15 mouse cellular contexts compared by ENCODE assay signal in genomic region chr12:15643669-15644068, GRCm38 (mm10).
DNase-seq lines count a peak whose midpoint lies in the region; ATAC-seq and TF ChIP-seq lines count a peak whose summit lies in the region.
"Had no signal": no experiment of that assay in that cellular context is flagged by ENCODE, and none has a peak within 500 bp of the region (broad histone marks: within the 10 kb centered on the region; RNA-seq: fewer than 3 reads in every experiment).

No protein-coding gene starts in this region.

- H3K4me2 ChIP-seq in forebrain, embryonic 13.5 days = no peak overlapping the region
- no peak overlapping the region for H3K4me2 ChIP-seq in forebrain, postnatal 0 days (ENCODE audit: low read depth)
- no peak overlapping the region for H3K4me2 ChIP-seq in liver, embryonic 15.5 days
- H3K4me2 ChIP-seq in liver, postnatal 0 days (ENCODE audit: low read depth, low read length) = no peak overlapping the region
- no peak overlapping the region for H3K4me2 ChIP-seq in midbrain, embryonic 16.5 days (ENCODE audit: low read length)
- H3K4me2 ChIP-seq: heart, embryonic 13.5 days; midbrain, embryonic 13.5 days had no signal

- no peak overlapping the region for H3K9ac ChIP-seq in forebrain, embryonic 13.5 days
- H3K9ac ChIP-seq in forebrain, postnatal 0 days = no peak overlapping the region
- H3K9ac ChIP-seq in liver, embryonic 15.5 days = no peak overlapping the region
- no peak overlapping the region for H3K9ac ChIP-seq in liver, postnatal 0 days (replicated peaks)
- no peak overlapping the region for H3K9ac ChIP-seq in midbrain, embryonic 16.5 days (ENCODE audit: low read depth, low read length)
- H3K9ac ChIP-seq: heart, embryonic 13.5 days; midbrain, embryonic 13.5 days had no signal

- no peak for TF ChIP-seq CTCF in forebrain, postnatal 0 days (IDR thresholded peaks at IDR 0.05; ENCODE audit: low read depth)
- TF ChIP-seq CTCF in liver, postnatal 0 days (IDR thresholded peaks at IDR 0.05; ENCODE audit: low read depth) = no peak

- no peak for TF ChIP-seq EP300 in liver, postnatal 0 days (IDR thresholded peaks at IDR 0.05; ENCODE audit: low read depth)

- no peak overlapping the region for H3K27ac ChIP-seq in forebrain, embryonic 13.5 days
- H3K27ac ChIP-seq in forebrain, postnatal 0 days (ENCODE audit: low read depth, low read length) = no peak overlapping the region
- no peak overlapping the region for H3K27ac ChIP-seq in liver, embryonic 15.5 days (replicated peaks)
- H3K27ac ChIP-seq in liver, postnatal 0 days (ENCODE audit: low read depth) = peak overlapping the region; percentile 30
- H3K27ac ChIP-seq in midbrain, embryonic 16.5 days (ENCODE audit: low read length) = no peak overlapping the region
- H3K27ac ChIP-seq: heart, embryonic 13.5 days; midbrain, embryonic 13.5 days had no signal

- H3K4me1 ChIP-seq in forebrain, embryonic 13.5 days = peaks cover 23% of the 10 kb centered on the region
- H3K4me1 ChIP-seq in forebrain, postnatal 0 days (ENCODE audit: insufficient read depth) = no peaks in the 10 kb centered on the region
- H3K4me1 ChIP-seq in liver, embryonic 15.5 days (replicated peaks) = no peaks in the 10 kb centered on the region
- H3K4me1 ChIP-seq in liver, postnatal 0 days (ENCODE audit: insufficient read depth) = no peaks in the 10 kb centered on the region; the same call in 1 of the 2 replicates
- H3K4me1 ChIP-seq in midbrain, embryonic 16.5 days (ENCODE audit: control insufficient read depth, insufficient read depth, low read length) = no peaks in the 10 kb centered on the region

- no peak for DNase-seq in forebrain, postnatal 0 days
- DNase-seq in liver = no peak
- DNase-seq in adrenal gland, postnatal 10 days = peak; percentile 72
- peak; percentile 65 for DNase-seq in liver, postnatal 0 days
- no peak for DNase-seq in layer of hippocampus, postnatal 25 days (ENCODE audit: extremely low spot score in 1 of 2, low spot score in 1 of 2)
- DNase-seq: cerebellum, adult 2 months; kidney, adult 8-10 months; kidney, postnatal 4 days; lung, adult 2 months had no signal

- peak; percentile 57; the same call in 1 of the 2 replicates for ATAC-seq in forebrain, embryonic 13.5 days
- no peak for ATAC-seq in forebrain, postnatal 0 days
- peak; percentile 61; the same call in 1 of the 2 replicates for ATAC-seq in liver, embryonic 15.5 days (ENCODE audit: insufficient read depth)
- peak; percentile 94 for ATAC-seq in liver, postnatal 0 days
- no peak for ATAC-seq in midbrain, embryonic 16.5 days
- ATAC-seq: midbrain, embryonic 13.5 days had no signal

- H3K36me3 ChIP-seq in forebrain, embryonic 13.5 days (ENCODE audit: poor library complexity, severe bottlenecking) = no peaks in the 10 kb centered on the region
- no peaks in the 10 kb centered on the region for H3K36me3 ChIP-seq in forebrain, postnatal 0 days (ENCODE audit: insufficient read depth)
- H3K36me3 ChIP-seq in liver, embryonic 15.5 days (replicated peaks) = no peaks in the 10 kb centered on the region
- H3K36me3 ChIP-seq in liver, postnatal 0 days (replicated peaks; ENCODE audit: insufficient read depth, low read length) = no peaks in the 10 kb centered on the region
- no peaks in the 10 kb centered on the region for H3K36me3 ChIP-seq in midbrain, embryonic 16.5 days (ENCODE audit: control insufficient read depth, insufficient read depth, low read length)
- H3K36me3 ChIP-seq: embryonic facial prominence, embryonic 10.5 days; heart, embryonic 13.5 days; midbrain, embryonic 13.5 days had no signal

- WGBS in forebrain, embryonic 13.5 days = 39% methylated on average over 3 of the region's 3 CpGs
- WGBS in forebrain, postnatal 0 days = 33% methylated on average over 3 of the region's 3 CpGs
- WGBS in liver, embryonic 15.5 days (ENCODE audit: insufficient replicate concordance) = 37% methylated on average over 3 of the region's 3 CpGs
- 35% methylated on average over 3 of the region's 3 CpGs for WGBS in liver, postnatal 0 days (ENCODE audit: insufficient replicate concordance)
- WGBS in midbrain, embryonic 16.5 days = 51% methylated on average over 3 of the region's 3 CpGs

- no peaks in the 10 kb centered on the region for H3K9me3 ChIP-seq in forebrain, embryonic 13.5 days (replicated peaks)
- no peaks in the 10 kb centered on the region for H3K9me3 ChIP-seq in forebrain, postnatal 0 days (ENCODE audit: low read length)
- no peaks in the 10 kb centered on the region for H3K9me3 ChIP-seq in liver, embryonic 15.5 days (replicated peaks)
- H3K9me3 ChIP-seq in liver, postnatal 0 days (ENCODE audit: low read length) = no peaks in the 10 kb centered on the region
- H3K9me3 ChIP-seq in midbrain, embryonic 16.5 days (replicated peaks; ENCODE audit: control insufficient read depth, low read length, poor library complexity, severe bottlenecking) = no peaks in the 10 kb centered on the region
- H3K9me3 ChIP-seq: embryonic facial prominence, embryonic 10.5 days; heart, embryonic 13.5 days; midbrain, embryonic 13.5 days had no signal

- no peaks in the 10 kb centered on the region for H3K27me3 ChIP-seq in forebrain, embryonic 13.5 days
- no peaks in the 10 kb centered on the region for H3K27me3 ChIP-seq in forebrain, postnatal 0 days (ENCODE audit: insufficient read depth, low read length)
- H3K27me3 ChIP-seq in liver, embryonic 15.5 days = no peaks in the 10 kb centered on the region
- H3K27me3 ChIP-seq in liver, postnatal 0 days (ENCODE audit: insufficient read depth, low read length) = no peaks in the 10 kb centered on the region
- no peaks in the 10 kb centered on the region for H3K27me3 ChIP-seq in midbrain, embryonic 16.5 days (ENCODE audit: control insufficient read depth, insufficient read depth, low read depth, low read length)
- H3K27me3 ChIP-seq: heart, embryonic 13.5 days; midbrain, embryonic 13.5 days had no signal

- no peak overlapping the region for H3K4me3 ChIP-seq in forebrain, embryonic 13.5 days
- H3K4me3 ChIP-seq in forebrain, postnatal 0 days (ENCODE audit: low read depth, low read length) = no peak overlapping the region
- H3K4me3 ChIP-seq in liver, embryonic 15.5 days (replicated peaks) = no peak overlapping the region
- H3K4me3 ChIP-seq in liver, postnatal 0 days (ENCODE audit: low read depth, low read length) = no peak overlapping the region
- H3K4me3 ChIP-seq in midbrain, embryonic 16.5 days (ENCODE audit: low read depth, low read length) = no peak overlapping the region
- H3K4me3 ChIP-seq: embryonic facial prominence, embryonic 10.5 days; heart, embryonic 13.5 days; midbrain, embryonic 13.5 days had no signal

Comparison
In these comparisons a context has a peak if more than half of its experiments do, and no peak if none do; other contexts are left out.
1. ATAC-seq: peak in forebrain, embryonic 13.5 days (single experiment), liver, embryonic 15.5 days (single experiment) and liver, postnatal 0 days (single experiment); none in forebrain, postnatal 0 days (single experiment) and midbrain, embryonic 16.5 days (single experiment).
2. DNase-seq: peak in adrenal gland, postnatal 10 days (single experiment) and liver, postnatal 0 days (single experiment); none in forebrain, postnatal 0 days (single experiment), liver (single experiment) and layer of hippocampus, postnatal 25 days (0 of 2).